16 mouse cellular contexts compared by ENCODE assay signal in the genomic region with DNA sequence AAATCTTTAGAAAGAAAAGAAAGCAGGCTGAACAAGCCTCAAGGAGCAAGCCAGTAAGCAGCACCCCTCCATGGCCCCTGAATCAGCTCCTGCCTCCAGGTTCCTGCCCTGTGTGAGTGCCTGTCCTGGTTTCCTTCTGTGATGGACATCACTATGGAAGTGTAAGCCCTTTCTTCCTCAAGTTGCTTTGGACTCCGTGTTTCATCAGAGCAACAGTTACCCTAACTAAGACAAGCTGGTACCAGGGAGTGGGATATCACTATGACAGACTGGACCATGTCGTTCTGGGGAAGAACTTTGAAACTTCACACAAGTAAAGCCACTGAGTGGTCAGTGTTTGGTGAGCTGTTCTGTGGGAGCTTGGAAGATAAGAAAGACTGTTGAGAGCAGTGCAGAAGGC.
"Had no signal": no experiment of that assay in that cellular context is flagged by ENCODE, and none has a peak within 500 bp of the region (broad histone marks: within the 10 kb centered on the region; RNA-seq: fewer than 3 reads in every experiment).

No protein-coding gene starts in this region.

- H3K9me3 ChIP-seq: neural tube, embryonic 13.5 days; neural tube, embryonic 15.5 days; stomach, embryonic 15.5 days had no signal

- H3K4me1 ChIP-seq: neural tube, embryonic 13.5 days; neural tube, embryonic 15.5 days; stomach, embryonic 15.5 days had no signal

- H3K4me2 ChIP-seq: neural tube, embryonic 13.5 days; neural tube, embryonic 15.5 days; stomach, embryonic 15.5 days had no signal

- DNase-seq: retina, postnatal 1 day; right cerebral cortex, adult 18-20 months; right cerebral cortex, postnatal 14 days; right cerebral cortex, postnatal 25 days; right cerebral cortex, postnatal 4 days; spleen, adult 18-20 months; thymus, adult 18-20 months; thymus, adult 2 months; thymus, postnatal 14 days; thymus, postnatal 25 days; thymus, postnatal 36 days; thymus, postnatal 4 days had no signal

- H3K27ac ChIP-seq: neural tube, embryonic 13.5 days; neural tube, embryonic 15.5 days; stomach, embryonic 15.5 days; stomach, postnatal 0 days had no signal

- H3K36me3 ChIP-seq: neural tube, embryonic 13.5 days; neural tube, embryonic 15.5 days; stomach, embryonic 15.5 days had no signal

- H3K9ac ChIP-seq: neural tube, embryonic 13.5 days; neural tube, embryonic 15.5 days; stomach, embryonic 15.5 days had no signal

- H3K27me3 ChIP-seq: neural tube, embryonic 13.5 days; neural tube, embryonic 15.5 days; stomach, embryonic 15.5 days had no signal

- H3K4me3 ChIP-seq: neural tube, embryonic 13.5 days; neural tube, embryonic 15.5 days; stomach, embryonic 15.5 days had no signal
